Mouse (Mus musculus): ENCODE measurements around the gene Ptger3.

DNA sequence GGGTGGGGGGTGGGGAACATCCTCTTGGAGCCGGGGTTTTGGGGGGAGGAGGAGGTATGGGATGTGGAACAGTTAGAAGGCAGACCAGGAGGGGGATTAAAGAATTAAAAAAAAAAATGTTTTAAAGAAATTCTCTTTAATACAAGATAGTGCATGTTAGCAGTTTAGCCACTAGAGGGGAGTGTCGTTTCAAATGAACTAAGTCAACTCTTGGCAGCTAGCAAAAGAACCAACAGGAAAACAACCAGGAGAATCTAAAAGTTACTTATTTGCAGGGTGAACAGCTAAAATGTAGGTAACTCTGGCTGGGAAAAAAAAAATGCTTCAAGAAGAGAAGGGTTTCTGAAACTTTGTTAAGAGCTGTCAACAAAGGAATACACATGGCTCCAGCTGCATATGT is 1.5 kb upstream of the Ptger3 start:
- TF ChIP-seq CTCF (IDR thresholded peaks at IDR 0.05; ENCODE audit: low read depth, low read length) (no peak), POLR2A (IDR thresholded peaks at IDR 0.05; ENCODE audit: borderline replicate concordance, low read depth, low read length) (no peak)
